Mouse (Mus musculus) brain, embryonic 14.5 days (tissue): ENCODE results near the gene Plcb1.

Experiments
- CTCF ChIP-seq: fragments of 200-500 bp; IDR thresholded peaks from 2 replicates; pipeline ENCODE4 v1.5.1; 2012; ENCODE audit warnings: inconsistent platforms, mild to moderate bottlenecking, moderate library complexity, borderline replicate concordance; ENCODE audit not compliant: insufficient read depth, insufficient read length; ENCODE audit errors: extremely low read depth
- POLR2A ChIP-seq: fragments of 200-500 bp; IDR thresholded peaks from 2 replicates; pipeline ENCODE4 v1.6.1; 2012; ENCODE audit warnings: mild to moderate bottlenecking, inconsistent platforms, borderline replicate concordance; ENCODE audit not compliant: poor library complexity, insufficient read depth, insufficient read length, severe bottlenecking; ENCODE audit errors: extremely low read depth

- TF ChIP-seq POLR2A, result no peak
- no peak for TF ChIP-seq CTCF
Measured at GRCm38 (mm10) chr2:134846555-134846954, 60.7 kb downstream of the Plcb1 start.
